Mouse (Mus musculus) MEL (cell line): ENCODE measurements around the gene Tmem254c.
"Not testable (repeated sequence)": the region's sequence is repeated elsewhere in the genome, so short reads cannot be mapped to it uniquely, and the experiment has no call there.

ENCODE experiments used
- GATA1 ChIP-seq: IDR thresholded peaks from 2 replicates; pipeline ENCODE4 v1.6.1; 2011; ENCODE audit warnings: low read depth, low read length, improper control_type of control experiment
- HCFC1 ChIP-seq: IDR thresholded peaks from 2 replicates; pipeline ENCODE4 v1.6.1; 2012; ENCODE audit warnings: low read depth, mild to moderate bottlenecking, inconsistent platforms, low read length, improper control_type of control experiment, moderate library complexity
- POLR2A ChIP-seq, 2 experiments: IDR thresholded peaks; 2 replicates each; pipeline ENCODE4 v1.6.1; 2011 to 2012; ENCODE audit warnings: low read length in 2 of 2, mild to moderate bottlenecking in 2 of 2, control low read depth in 1 of 2, improper control_type of control experiment in 1 of 2, low read depth in 1 of 2, moderate library complexity in 1 of 2; ENCODE audit not compliant: control insufficient read depth in 1 of 2, insufficient read depth in 1 of 2, poor library complexity in 1 of 2

DNA sequence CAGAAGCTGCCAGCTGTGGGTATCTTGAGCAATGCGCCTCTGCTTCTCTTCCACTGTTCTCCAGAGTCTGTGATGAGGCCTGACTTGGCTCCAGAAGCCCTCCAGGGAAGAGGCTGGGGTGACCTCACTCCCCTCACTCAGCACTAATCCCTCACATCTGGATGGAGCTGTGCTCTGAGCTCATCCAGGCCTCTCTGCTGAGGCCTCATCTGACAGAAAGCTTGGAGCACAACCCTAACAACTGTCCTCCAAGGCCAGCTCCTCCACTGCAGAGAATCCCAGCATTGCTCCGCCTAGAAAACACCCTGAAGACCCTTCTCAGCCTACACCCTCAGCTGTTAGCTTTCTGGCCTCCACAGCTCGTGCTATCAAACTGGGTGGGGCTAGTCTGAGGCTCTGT lies 32.8 kb downstream of the Tmem254c start:
- not testable (repeated sequence) for TF ChIP-seq POLR2A (IDR thresholded peaks at IDR 0.05; ENCODE audit: control insufficient read depth in 1 of 2, insufficient read depth in 1 of 2, low read depth in 1 of 2, low read length in 2 of 2, poor library complexity in 1 of 2); GATA1; HCFC1
